Mouse (Mus musculus) duodenum, adult 2 months (tissue): ENCODE results near the gene Aifm3. TPM values are rescaled to one million over a fixed set of nuclear protein-coding genes. Genes with fewer than 3 reads are reported as not detected.

Experiments
- polyA plus RNA-seq: library from polyadenylated mRNA; depleted of rRNA; stranded (reverse); fragments of >200 nt; gene quantifications from 2 replicates; pipeline ENCODE4 v1.2.3, GENCODE M21; 2012; ENCODE audit warnings: low replicate concordance; rRNA removed

The Aifm3 gene
- 0.87 and 0.91 TPM in 2 replicates for polyA plus RNA-seq

DNA sequence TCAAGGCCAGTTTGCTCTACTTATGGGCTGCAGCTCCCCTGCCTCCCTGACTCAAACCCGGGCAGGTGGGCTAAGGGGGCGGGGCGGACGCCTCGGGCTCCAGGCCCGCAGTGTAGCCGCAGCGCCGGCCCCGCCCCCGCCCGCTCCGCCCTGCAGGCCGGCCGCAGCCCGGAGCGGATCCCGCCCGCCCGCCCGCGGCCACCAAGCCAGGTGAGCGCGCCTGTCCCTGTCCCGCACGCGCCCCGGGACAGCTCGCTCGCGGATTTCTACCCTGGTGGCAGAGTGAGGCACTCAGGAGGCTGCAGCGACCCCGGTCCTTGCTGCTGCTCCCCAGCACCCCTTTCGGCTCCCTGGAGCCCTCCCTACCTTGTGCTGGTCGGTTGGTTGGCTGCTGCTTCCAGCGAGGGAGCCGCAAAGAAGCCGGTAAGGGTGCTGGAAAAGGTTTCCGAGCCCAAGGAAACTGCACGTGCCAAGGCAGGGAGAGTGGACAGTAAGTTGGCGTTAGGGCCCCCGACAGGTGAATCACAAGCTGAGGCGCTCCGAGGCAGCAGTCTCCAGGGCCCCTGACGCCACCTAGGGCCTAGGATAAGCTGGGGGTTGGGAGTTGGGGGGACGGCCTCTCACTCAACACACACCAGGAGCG is at the start of gene Aifm3:
Gene Aifm3, plus strand, starts transcription at position 143 of the 643 bp plus-strand sequence.

DNA sequence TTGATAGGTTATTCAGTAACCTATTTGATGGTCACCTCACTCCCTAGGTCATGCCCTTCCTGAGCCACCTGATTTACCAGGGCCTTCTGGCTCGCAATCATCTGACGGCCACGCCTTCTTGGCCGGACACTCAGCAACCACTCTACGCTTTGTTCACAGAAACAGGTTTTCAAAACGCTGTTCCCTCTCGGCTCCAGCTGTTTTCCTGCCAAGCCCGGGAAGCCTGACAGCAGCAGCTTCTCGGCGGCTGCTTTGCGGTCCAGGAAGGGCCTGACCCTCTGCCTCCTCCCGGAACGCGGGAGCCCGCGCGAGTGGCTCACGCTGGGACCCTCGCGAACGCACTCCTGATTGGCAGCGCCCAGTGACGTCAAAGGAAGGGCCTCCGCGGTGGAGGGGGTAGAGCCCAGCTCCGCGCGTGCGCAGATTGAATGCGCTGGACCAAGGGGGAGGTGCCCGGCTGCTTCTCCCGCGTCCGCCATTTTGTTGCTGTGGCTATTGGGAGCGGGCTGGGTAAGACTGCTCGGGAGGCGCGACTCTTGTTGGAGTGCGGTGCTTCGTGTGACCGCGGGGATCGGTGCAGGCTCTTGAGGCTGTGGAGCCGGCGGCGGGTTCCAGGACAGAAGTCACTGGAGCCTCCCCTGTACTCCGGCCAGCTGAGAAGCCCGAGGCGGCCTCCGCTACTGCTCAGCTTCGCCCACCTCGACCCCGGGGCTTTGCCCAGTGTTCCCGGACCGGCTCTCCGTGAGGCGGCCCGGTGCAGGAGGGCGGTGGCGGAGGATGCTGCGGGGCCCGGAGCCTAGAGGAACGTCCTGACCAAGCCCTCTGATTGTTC is 37.7 kb upstream of the Aifm3 start, which contains the start of gene Crkl:
Gene Crkl, plus strand, starts transcription at position 447 of the 832 bp plus-strand sequence.

DNA sequence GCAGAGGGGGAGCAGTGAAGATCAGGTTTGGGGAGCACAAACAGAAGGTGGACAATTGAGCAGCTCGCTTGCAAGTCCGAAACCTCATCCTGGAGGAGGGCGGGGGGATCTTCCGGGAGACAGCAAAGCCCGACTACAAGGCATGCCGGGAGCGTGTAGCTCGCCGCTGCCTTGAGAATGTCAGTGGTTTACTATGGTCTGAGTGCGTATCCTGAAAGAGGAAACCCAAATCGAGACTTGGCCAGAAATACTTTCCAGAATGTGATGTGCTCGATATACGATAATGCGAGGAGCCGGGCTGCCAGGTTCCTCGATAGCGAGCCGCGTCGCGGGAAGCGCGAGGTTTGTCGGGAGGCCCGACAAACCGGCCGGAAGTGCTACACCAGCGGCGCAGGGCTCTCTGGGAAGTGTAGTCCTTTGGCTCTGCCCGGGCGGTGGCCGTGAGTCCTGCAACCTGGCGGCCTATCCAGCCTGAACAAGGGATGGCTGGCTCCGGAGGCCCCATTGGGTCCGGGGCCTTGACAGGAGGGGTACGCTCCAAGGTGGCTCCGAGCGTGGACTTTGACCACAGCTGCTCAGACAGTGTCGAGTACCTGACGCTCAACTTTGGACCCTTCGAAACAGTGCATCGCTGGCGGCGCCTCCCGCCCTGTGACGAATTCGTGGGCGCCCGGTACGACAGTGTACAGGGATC is 19.3 kb downstream of the Aifm3 start, which contains the start of gene Lztr1:
Gene Lztr1, plus strand, starts transcription at position 143 of the 694 bp plus-strand sequence.

GRCm38 (mm10) chr16:17530640-17531288 is 41.4 kb downstream of the Aifm3 start, which contains the start of gene Thap7:
Thap7 (minus strand) TSS chr16:17531136.

Other genes starting within 250 kb of the Aifm3 start
- 6.2 and 12.6 TPM in 2 replicates for gene Tmem191c, start 213.5 kb upstream of the Aifm3 start, polyA plus RNA-seq
- gene Serpind1, start 158.2 kb upstream of the Aifm3 start, polyA plus RNA-seq, result 0.08 TPM in 1 of 2 replicates, not detected in the other
- gene Snap29, start 83.6 kb upstream of the Aifm3 start, polyA plus RNA-seq, result 2.6 and 4.5 TPM in 2 replicates
- gene Pi4ka, start 83.3 kb upstream of the Aifm3 start, polyA plus RNA-seq, result 32.3 and 39.8 TPM in 2 replicates
- gene Crkl, start 37.6 kb upstream of the Aifm3 start, polyA plus RNA-seq, result 26.8 and 38.8 TPM in 2 replicates
- 143 and 180 TPM in 2 replicates for gene Lztr1, start 19.1 kb downstream of the Aifm3 start, polyA plus RNA-seq
- gene Thap7, start 41.5 kb downstream of the Aifm3 start, polyA plus RNA-seq, result 75.3 and 98.6 TPM in 2 replicates
- gene Lrrc74b, start 71.6 kb downstream of the Aifm3 start, polyA plus RNA-seq, result 0.21 and 0.33 TPM in 2 replicates
- 1.1 and 1.6 TPM in 2 replicates for gene P2rx6, start 72.3 kb downstream of the Aifm3 start, polyA plus RNA-seq
- 14.7 and 24.5 TPM in 2 replicates for gene Slc7a4, start 93.6 kb downstream of the Aifm3 start, polyA plus RNA-seq
- gene Smpd4, start 129.7 kb downstream of the Aifm3 start, polyA plus RNA-seq, result 17.7 and 54.4 TPM in 2 replicates
- 0.55 and 0.85 TPM in 2 replicates for gene Ccdc74a, start 156.9 kb downstream of the Aifm3 start, polyA plus RNA-seq
- gene Med15, start 243.3 kb downstream of the Aifm3 start, polyA plus RNA-seq, result 85.9 and 111 TPM in 2 replicates